Mouse (Mus musculus) heart, postnatal 14 days (tissue): ENCODE results near the gene Prss53. TPM values are rescaled to one million over a fixed set of nuclear protein-coding genes. Genes with fewer than 3 reads are reported as not detected.

ENCODE experiments used
- total RNA-seq, 2 experiments: library from RNA; stranded (reverse); gene quantifications; 2 replicates each; pipeline ENCODE4 v1.2.3; 2021

Gene Prss53
- total RNA-seq, 2 experiments from 2014 or later: 0.59 to 0.88 TPM

Other genes starting within 250 kb of the Prss53 start
- 10 to 100 TPM; 33.5 to 47.3 TPM for gene Bcl7c, start 182.0 kb downstream of the Prss53 start, total RNA-seq
- gene Ctf1, start 178.2 kb downstream of the Prss53 start, total RNA-seq: 1 to 10 TPM; 5.0 to 6.0 TPM
- gene Ctf2, start 158.8 kb downstream of the Prss53 start, total RNA-seq: not detected
- 1 to 10 TPM; 4.8 to 5.7 TPM for gene Fbxl19, start 146.4 kb downstream of the Prss53 start, total RNA-seq
- gene Orai3, start 121.2 kb downstream of the Prss53 start, total RNA-seq: 10 to 100 TPM; 16.6 to 17.3 TPM
- 10 to 100 TPM; 21.0 to 22.3 TPM for gene Setd1a, start 114.3 kb downstream of the Prss53 start, total RNA-seq
- 1 to 10 TPM; 2.7 to 3.0 TPM for gene Gm49388, start 105.4 kb downstream of the Prss53 start, total RNA-seq
- gene Hsd3b7, start 90.4 kb downstream of the Prss53 start, total RNA-seq: 10 to 100 TPM; 14.9 to 18.4 TPM
- 10 to 100 TPM; 66.7 to 68.1 TPM for gene Stx4a, start 66.7 kb downstream of the Prss53 start, total RNA-seq
- gene Stx1b, start 66.4 kb downstream of the Prss53 start, total RNA-seq: under 1 TPM; 0.65 to 0.83 TPM
- 10 to 100 TPM; 21.0 to 21.9 TPM for gene Zfp646, start 14.7 kb downstream of the Prss53 start, total RNA-seq
- gene Zfp668, start 14.1 kb downstream of the Prss53 start, total RNA-seq: 1 to 10 TPM; 3.8 to 5.5 TPM
- not detected for gene Gm21974, start 4.5 kb upstream of the Prss53 start, total RNA-seq
- gene Vkorc1, start 4.6 kb upstream of the Prss53 start, total RNA-seq: 10 to 100 TPM; 25.6 to 28.1 TPM
- 10 to 100 TPM; 85.7 to 86.8 TPM for gene Bckdk, start 13.1 kb upstream of the Prss53 start, total RNA-seq
- 10 to 100 TPM; 13.5 TPM for gene Kat8, start 21.5 kb upstream of the Prss53 start, total RNA-seq
- gene Prss8, start 39.1 kb upstream of the Prss53 start, total RNA-seq: under 1 TPM in 1 of 2 experiments, not detected in 1; 0.24 TPM
- gene Prss36, start 55.8 kb upstream of the Prss53 start, total RNA-seq: 1 to 10 TPM; 6.4 to 6.7 TPM
- 100 to 1,000 TPM; 169 to 184 TPM for gene Fus, start 76.5 kb upstream of the Prss53 start, total RNA-seq
- 10 to 100 TPM in 1 of 2 experiments, 1 to 10 TPM in 1; 5.6 to 13.6 TPM for gene Pycard, start 102.9 kb upstream of the Prss53 start, total RNA-seq
- gene Trim72, start 113.0 kb upstream of the Prss53 start, total RNA-seq: 100 to 1,000 TPM; 209 to 217 TPM
- 1 to 10 TPM; 4.5 to 5.7 TPM for gene Itgam, start 171.7 kb upstream of the Prss53 start, total RNA-seq
- not detected for gene Gm49368, start 171.7 kb upstream of the Prss53 start, total RNA-seq
- under 1 TPM; 0.19 to 0.59 TPM for gene Itgax, start 238.6 kb upstream of the Prss53 start, total RNA-seq